Mouse (Mus musculus) liver, postnatal 0 days (tissue): ENCODE measurements at regions not wholly inside any gene's neighbourhood (a gene's known extent, or its start where the extent isn't known, plus 50 kb on each side); places are given as distances from the start of the nearest gene placed in this dataset.

ENCODE experiments used
- ATAC-seq: fragments of 200-750 bp; cut with Nextera tagmentation; 2 replicates; pipeline ENCODE4 v1.8.0; 2017; ENCODE audit warnings: mild to moderate bottlenecking, moderate library complexity
- DNase-seq: peaks from one replicate; pipeline ENCODE4 v3.0.0-alpha.2; 2016
- H3K27ac ChIP-seq: fragments of 300-500 bp; sonication (generic); 2 replicates; pipeline ENCODE4 v1.5.1; 2014; ENCODE audit warnings: antibody characterized with exemption, moderate library complexity, mild to moderate bottlenecking, low read depth
- H3K27me3 ChIP-seq: fragments of 300-500 bp; sonication (generic); 2 replicates; pipeline ENCODE4 v1.6.1; 2014; ENCODE audit warnings: low read length, control low read depth, mixed read lengths; ENCODE audit not compliant: insufficient read depth
- H3K36me3 ChIP-seq: fragments of 300-500 bp; sonication (generic); replicated peaks from 2 replicates; pipeline ENCODE4 v1.6.1; 2014; ENCODE audit warnings: mild to moderate bottlenecking, control low read depth, low read length, moderate library complexity, mixed read lengths; ENCODE audit not compliant: insufficient read depth
- H3K4me1 ChIP-seq: fragments of 300-500 bp; sonication (generic); 2 replicates; pipeline ENCODE4 v1.6.1; 2014; ENCODE audit warnings: antibody characterized with exemption, mild to moderate bottlenecking, control low read depth; ENCODE audit not compliant: insufficient read depth
- H3K4me2 ChIP-seq: fragments of 300-500 bp; sonication (generic); 2 replicates; pipeline ENCODE4 v1.6.1; 2014; ENCODE audit warnings: low read depth, mild to moderate bottlenecking, low read length, moderate library complexity, mixed read lengths
- H3K4me3 ChIP-seq: fragments of 300-500 bp; sonication (generic); 2 replicates; pipeline ENCODE4 v1.5.1; 2014; ENCODE audit warnings: low read depth, low read length
- H3K9ac ChIP-seq: fragments of 300-500 bp; sonication (generic); replicated peaks from 2 replicates; pipeline ENCODE4 v1.6.1; 2014; ENCODE audit warnings: mild to moderate bottlenecking, moderate library complexity
- H3K9me3 ChIP-seq: fragments of 300-500 bp; sonication (generic); 2 replicates; pipeline ENCODE4 v1.6.1; 2016; ENCODE audit warnings: mild to moderate bottlenecking, control low read depth, low read length, mixed read lengths
- CTCF ChIP-seq: sonication (generic); IDR thresholded peaks from 2 replicates; pipeline ENCODE4 v1.5.1; 2016; ENCODE audit warnings: antibody characterized with exemption, low read depth
- EP300 ChIP-seq: IDR thresholded peaks from 2 replicates; pipeline ENCODE4 v1.6.1; 2016; ENCODE audit warnings: antibody characterized with exemption, low read depth, mild to moderate bottlenecking
- WGBS: fragments of 180-500 bp; shearing (Covaris S2); extraction: QIAGEN DNeasy Blood & Tissue Kit; methylation state at CpG from one replicate; pipeline ENCODE4 v1.1.7; 2014; ENCODE audit not compliant: insufficient replicate concordance; 5-methylcytosine and 5-hydroxymethylcytosine counted together

DNA sequence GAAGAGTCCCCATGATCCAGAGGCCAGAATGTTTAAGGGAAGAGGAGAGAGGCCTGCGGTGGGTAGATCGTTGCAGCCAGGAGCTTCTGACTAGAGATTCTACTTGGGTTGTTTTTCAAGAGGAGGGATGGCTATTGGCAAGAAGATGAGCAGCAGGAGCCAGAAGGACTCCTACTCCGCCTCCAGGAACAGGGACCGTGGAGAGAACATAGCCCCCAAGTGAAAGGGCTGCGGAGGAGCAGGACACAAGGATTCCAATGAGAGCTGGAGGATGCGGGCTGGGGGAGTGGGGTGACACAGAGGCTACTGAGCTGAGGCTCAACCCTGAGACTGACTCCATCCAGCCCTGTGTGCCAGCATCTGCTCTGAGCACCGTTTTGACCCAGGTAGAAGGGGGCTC, 207.8 kb upstream of the Nectin1 start:
- no peak overlapping the region for H3K4me2 ChIP-seq
- H3K27ac ChIP-seq: no peak overlapping the region
- no peaks in the 10 kb centered on the region for H3K36me3 ChIP-seq
- ATAC-seq (no peak), DNase-seq (no peak)
- no peak overlapping the region for H3K9ac ChIP-seq
- no peaks in the 10 kb centered on the region for H3K4me1 ChIP-seq
- no peak overlapping the region for H3K4me3 ChIP-seq
- 83% methylated on average over 7 of the region's 7 CpGs for WGBS
- no peak for TF ChIP-seq CTCF
- no peak for TF ChIP-seq EP300
- no peaks in the 10 kb centered on the region for H3K9me3 ChIP-seq
- H3K27me3 ChIP-seq: no peaks in the 10 kb centered on the region

DNA sequence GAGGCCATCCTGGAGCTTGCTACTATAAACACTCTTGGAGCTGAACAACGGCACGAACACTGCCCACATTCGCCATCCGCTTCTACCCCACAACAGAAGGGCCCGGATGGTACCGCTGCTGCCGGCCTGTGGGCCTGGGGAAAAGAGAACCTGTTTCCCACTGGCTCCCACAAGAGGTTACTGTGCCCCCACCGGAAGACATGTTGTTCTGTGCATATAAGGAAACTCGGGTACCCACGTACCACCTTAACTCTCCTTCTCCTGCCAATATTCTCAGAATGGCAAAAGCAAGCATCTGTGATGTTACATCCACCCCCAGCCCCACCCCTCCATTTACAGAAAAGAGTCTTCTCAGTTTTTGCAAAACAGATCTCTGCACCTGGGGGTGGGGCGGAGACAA, 206.7 kb upstream of the Nectin1 start:
- ATAC-seq (no peak), DNase-seq (no peak)
- Histone ChIP-seq H3K4me3 (no peak overlapping the region), H3K4me1 (no peaks in the 10 kb centered on the region), H3K27me3 (no peaks in the 10 kb centered on the region), H3K36me3 (no peaks in the 10 kb centered on the region), H3K9ac (no peak overlapping the region), H3K9me3 (no peaks in the 10 kb centered on the region), H3K27ac (no peak overlapping the region), H3K4me2 (no peak overlapping the region)
- no peak for TF ChIP-seq EP300
- no peak for TF ChIP-seq CTCF
- 78% methylated on average over 11 of the region's 11 CpGs for WGBS

DNA sequence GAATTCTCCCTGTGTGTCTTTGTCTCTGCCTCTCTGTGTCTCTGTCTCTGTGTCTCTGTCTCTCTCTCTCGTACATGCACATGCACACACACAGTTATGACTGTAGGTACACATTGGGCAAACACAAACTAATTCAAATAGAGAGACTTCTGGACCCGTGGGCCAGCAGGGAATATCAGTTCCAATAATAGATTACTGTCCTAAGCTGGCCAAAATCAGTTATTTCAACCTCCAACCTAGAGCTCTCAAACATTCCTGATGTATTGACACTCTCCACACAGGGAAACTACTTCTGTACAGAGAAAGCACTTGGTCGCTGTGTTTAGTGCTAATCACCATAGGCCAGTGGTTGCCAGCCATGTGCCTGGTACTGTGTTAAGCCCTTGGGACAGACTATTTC, 203.7 kb upstream of the Nectin1 start:
- H3K9ac ChIP-seq: no peak overlapping the region
- H3K4me3 ChIP-seq: no peak overlapping the region
- H3K27me3 ChIP-seq: no peaks in the 10 kb centered on the region
- DNase-seq (no peak), ATAC-seq (no peak)
- no peak overlapping the region for H3K4me2 ChIP-seq
- TF ChIP-seq CTCF (no peak), EP300 (no peak)
- H3K9me3 ChIP-seq: no peaks in the 10 kb centered on the region
- H3K27ac ChIP-seq: no peak overlapping the region
- H3K36me3 ChIP-seq: no peaks in the 10 kb centered on the region
- 59% methylated on average over 3 of the region's 3 CpGs for WGBS
- H3K4me1 ChIP-seq: no peaks in the 10 kb centered on the region

DNA sequence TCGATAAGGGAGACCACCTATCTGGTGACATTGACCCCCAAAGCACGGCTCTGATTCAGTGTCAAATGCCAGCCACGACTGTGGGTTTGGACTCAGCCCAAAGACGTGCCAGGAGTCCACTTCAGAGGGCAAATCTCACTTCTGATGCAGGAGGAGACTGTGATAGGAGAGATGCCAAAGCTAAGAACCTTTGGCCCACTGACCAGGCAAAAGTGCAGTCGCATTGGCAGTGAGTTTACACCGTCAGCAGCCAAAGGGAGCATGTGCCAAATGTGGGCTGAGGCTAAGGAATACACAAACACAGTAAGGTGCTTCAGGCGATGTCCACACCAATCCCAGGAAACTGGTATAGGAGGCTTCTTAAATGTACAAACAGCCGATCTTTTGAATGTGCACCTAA, 202.6 kb upstream of the Nectin1 start:
- ATAC-seq (no peak), DNase-seq (no peak)
- H3K27me3 ChIP-seq: no peaks in the 10 kb centered on the region
- no peaks in the 10 kb centered on the region for H3K4me1 ChIP-seq
- H3K36me3 ChIP-seq: no peaks in the 10 kb centered on the region
- H3K4me3 ChIP-seq: no peak overlapping the region
- 70% methylated on average over 8 of the region's 8 CpGs for WGBS
- no peak overlapping the region for H3K4me2 ChIP-seq
- no peak overlapping the region for H3K27ac ChIP-seq
- no peak overlapping the region for H3K9ac ChIP-seq
- no peaks in the 10 kb centered on the region for H3K9me3 ChIP-seq
- TF ChIP-seq EP300: no peak
- no peak for TF ChIP-seq CTCF

DNA sequence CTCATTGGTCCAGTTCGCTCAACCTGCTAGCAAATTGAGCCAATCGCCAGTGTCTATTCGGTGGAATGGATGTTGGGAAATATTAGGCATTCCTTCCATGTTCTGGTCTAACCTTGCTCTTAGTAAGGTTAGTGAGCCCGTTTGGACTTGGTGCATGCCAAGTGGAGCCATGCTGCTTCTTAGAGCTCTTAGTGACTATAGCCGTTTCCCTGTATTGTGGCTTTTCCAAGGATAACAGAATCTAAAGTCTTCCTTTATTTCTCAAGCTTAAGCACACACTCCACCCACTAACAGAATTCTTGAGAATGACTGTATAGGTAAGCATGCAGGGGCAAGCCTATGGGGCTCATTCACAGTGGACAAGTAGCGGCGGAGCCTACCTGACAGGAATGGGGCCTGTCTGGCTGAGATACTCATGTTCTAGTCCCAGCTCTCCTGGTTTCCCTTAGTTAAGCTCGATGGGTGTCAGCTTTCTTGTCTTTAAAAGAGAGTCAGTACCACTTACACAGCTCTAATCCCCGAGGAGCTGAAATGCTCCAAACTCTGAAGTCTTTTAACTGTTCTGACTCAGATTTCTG, 201.6 kb upstream of the Nectin1 start:
- H3K27me3 ChIP-seq: no peaks in the 10 kb centered on the region
- no peak overlapping the region for H3K4me3 ChIP-seq
- ATAC-seq (no peak), DNase-seq (no peak)
- no peaks in the 10 kb centered on the region for H3K9me3 ChIP-seq
- no peak overlapping the region for H3K9ac ChIP-seq
- no peaks in the 10 kb centered on the region for H3K36me3 ChIP-seq
- TF ChIP-seq CTCF (no peak), EP300 (no peak)
- no peak overlapping the region for H3K27ac ChIP-seq
- H3K4me1 ChIP-seq: no peaks in the 10 kb centered on the region
- WGBS: 76% methylated on average over 9 of the region's 9 CpGs
- H3K4me2 ChIP-seq: no peak overlapping the region

DNA sequence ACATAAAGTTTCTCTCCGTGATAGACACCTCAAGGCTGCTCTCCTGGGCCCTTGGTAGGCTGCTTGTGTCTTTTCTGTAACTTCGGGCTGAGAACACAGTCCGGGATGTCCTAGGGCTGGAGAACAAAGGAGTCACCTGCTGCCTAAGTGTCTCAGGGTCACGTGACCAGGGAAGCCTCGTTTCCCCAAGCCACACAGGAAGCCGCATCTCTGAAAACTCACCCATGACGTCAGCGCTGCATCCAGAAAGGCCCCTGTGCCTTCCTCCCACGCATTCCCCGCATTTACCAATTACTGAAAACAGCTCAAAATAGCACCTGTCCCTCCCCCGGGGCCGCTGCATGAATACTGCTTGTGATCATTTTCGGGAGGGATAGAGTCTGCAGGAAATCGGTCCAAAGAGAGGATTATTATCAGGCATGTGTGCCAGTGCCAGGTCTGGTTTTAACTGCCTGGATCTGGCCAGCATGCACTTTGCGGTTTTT, 198.7 kb upstream of the Nectin1 start:
- peak; percentile 21 for DNase-seq
- Histone ChIP-seq H3K4me2 (no peak overlapping the region), H3K36me3 (no peaks in the 10 kb centered on the region), H3K27ac (no peak overlapping the region), H3K9me3 (no peaks in the 10 kb centered on the region), H3K4me1 (no peaks in the 10 kb centered on the region), H3K27me3 (no peaks in the 10 kb centered on the region), H3K4me3 (no peak overlapping the region), H3K9ac (no peak overlapping the region)
- 23% methylated on average over 15 of the region's 15 CpGs for whole genome bisulfite sequencing
- TF ChIP-seq EP300: no peak
- no peak for TF ChIP-seq CTCF
- ATAC-seq: no peak

DNA sequence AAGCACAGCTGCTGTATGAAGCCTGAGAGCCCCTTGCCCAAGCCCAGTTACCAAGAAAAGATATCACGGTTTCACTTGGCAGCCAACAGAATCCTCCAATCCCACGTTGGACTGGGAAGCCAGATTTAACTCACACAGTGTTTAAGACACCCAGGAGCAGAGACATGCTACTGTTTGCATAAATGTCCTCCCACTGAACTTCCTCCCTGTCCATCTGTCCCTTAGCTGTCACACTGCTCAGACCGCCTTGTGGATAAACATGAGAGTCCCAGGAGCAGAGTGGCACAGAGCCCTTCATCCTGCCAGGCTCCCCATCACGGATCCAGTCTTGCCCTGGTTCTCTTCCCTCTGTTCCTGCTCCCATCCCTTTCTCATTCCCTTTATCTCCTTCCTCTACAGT, 194.9 kb upstream of the Nectin1 start:
- WGBS: 41% methylated on average over 4 of the region's 4 CpGs
- ATAC-seq: no peak

More for the DNA sequence above, 194.9 kb upstream of the Nectin1 start:
- Histone ChIP-seq H3K4me1 (no peaks in the 10 kb centered on the region), H3K4me2 (no peak overlapping the region), H3K9me3 (no peaks in the 10 kb centered on the region), H3K36me3 (no peaks in the 10 kb centered on the region), H3K4me3 (no peak overlapping the region), H3K9ac (no peak overlapping the region), H3K27ac (no peak overlapping the region), H3K27me3 (no peaks in the 10 kb centered on the region)
- TF ChIP-seq EP300: no peak
- TF ChIP-seq CTCF: no peak
- no peak for DNase-seq
